Mouse (Mus musculus) neural tube, embryonic 11.5 days (tissue): ENCODE results near the gene Ptgis. TPM values are rescaled to one million over a fixed set of nuclear protein-coding genes. Genes with fewer than 3 reads are reported as not detected.
"Not testable (repeated sequence)": the region's sequence is repeated elsewhere in the genome, so short reads cannot be mapped to it uniquely, and the experiment has no call there.

Experiments
- ATAC-seq: fragments of 200-750 bp; cut with Nextera tagmentation; 2 replicates; pipeline ENCODE4 v1.8.0; 2017; ENCODE audit warnings: moderate number of reproducible peaks, mild to moderate bottlenecking, moderate TSS enrichment, moderate library complexity; ENCODE audit not compliant: insufficient read depth, low FRiP score, low TSS enrichment
- DNase-seq: peaks from one replicate; pipeline ENCODE4 v3.0.0-alpha.2; 2015; ENCODE audit warnings: low spot score
- H3K27ac ChIP-seq: fragments of 300-500 bp; sonication (generic); 2 replicates; pipeline ENCODE4 v1.5.1; 2014; ENCODE audit warnings: low read depth, mild to moderate bottlenecking, low read length
- H3K27me3 ChIP-seq: fragments of 300-500 bp; sonication (generic); 2 replicates; pipeline ENCODE4 v1.6.1; 2014; ENCODE audit warnings: mild to moderate bottlenecking, low read length, mixed read lengths; ENCODE audit not compliant: control insufficient read depth, insufficient read depth
- H3K36me3 ChIP-seq: fragments of 300-500 bp; sonication (generic); 2 replicates; pipeline ENCODE4 v1.6.1; 2014; ENCODE audit warnings: mild to moderate bottlenecking, low read length, moderate library complexity, mixed read lengths; ENCODE audit not compliant: control insufficient read depth, insufficient read depth
- H3K4me1 ChIP-seq: fragments of 300-500 bp; sonication (generic); 2 replicates; pipeline ENCODE4 v1.6.1; 2014; ENCODE audit warnings: low read length, mixed read lengths; ENCODE audit not compliant: control insufficient read depth, insufficient read depth
- H3K4me2 ChIP-seq: fragments of 300-500 bp; sonication (generic); 2 replicates; pipeline ENCODE4 v1.6.1; 2014; ENCODE audit warnings: low read depth, mild to moderate bottlenecking, moderate library complexity
- H3K4me3 ChIP-seq: fragments of 300-500 bp; sonication (generic); 2 replicates; pipeline ENCODE4 v1.5.1; 2014; ENCODE audit warnings: low read depth, low read length
- H3K9ac ChIP-seq: fragments of 300-500 bp; sonication (generic); 2 replicates; pipeline ENCODE4 v1.6.1; 2014; ENCODE audit warnings: mild to moderate bottlenecking, low read length
- H3K9me3 ChIP-seq: fragments of 300-500 bp; sonication (generic); 2 replicates; pipeline ENCODE4 v1.6.1; 2016; ENCODE audit warnings: low read length; ENCODE audit not compliant: control insufficient read depth
- WGBS: fragments of 180-500 bp; shearing (Covaris S2); extraction: QIAGEN DNeasy Blood & Tissue Kit; methylation state at CpG from one replicate; pipeline ENCODE4 v1.1.7; 2014; 5-methylcytosine and 5-hydroxymethylcytosine counted together
- polyA plus RNA-seq: library from polyadenylated mRNA; unstranded; fragments of >200 nt; fragmentation: Nextera tagmentation; extraction: Ambion mirVana; gene quantifications from 2 replicates; pipeline ENCODE4 v1.2.1, GENCODE M21; 2014

Gene Ptgis
- polyA plus RNA-seq, 1 experiment from 2014 or later, result 10.6 TPM

GRCm38 (mm10) chr2:167213666-167214065 lies 26.7 kb downstream of the Ptgis start:
- H3K4me3 ChIP-seq, result no peak overlapping the region
- ATAC-seq (no peak), DNase-seq (no peak)
- H3K4me1 ChIP-seq, result no peaks in the 10 kb centered on the region
- H3K27ac ChIP-seq, result no peak overlapping the region
- no peaks in the 10 kb centered on the region for H3K27me3 ChIP-seq
- H3K36me3 ChIP-seq, result no peaks in the 10 kb centered on the region
- H3K9me3 ChIP-seq, result no peaks in the 10 kb centered on the region
- 90% methylated on average over 12 of the region's 12 CpGs for WGBS
- H3K9ac ChIP-seq, result no peak overlapping the region
- H3K4me2 ChIP-seq, result no peak overlapping the region

GRCm38 (mm10) chr2:167213076-167213475 lies 27.3 kb downstream of the Ptgis start:
- H3K27me3 ChIP-seq, result no peaks in the 10 kb centered on the region
- no peaks in the 10 kb centered on the region for H3K9me3 ChIP-seq
- H3K27ac ChIP-seq, result no peak overlapping the region
- 94% methylated on average over 3 of the region's 3 CpGs for WGBS
- no peaks in the 10 kb centered on the region for H3K4me1 ChIP-seq
- ATAC-seq (no peak), DNase-seq (no peak)
- H3K9ac ChIP-seq, result no peak overlapping the region
- H3K4me3 ChIP-seq, result no peak overlapping the region
- H3K4me2 ChIP-seq, result no peak overlapping the region
- no peaks in the 10 kb centered on the region for H3K36me3 ChIP-seq

GRCm38 (mm10) chr2:167212551-167212950 lies 27.9 kb downstream of the Ptgis start:
- 89% methylated on average over 6 of the region's 6 CpGs for WGBS
- Histone ChIP-seq H3K4me2 (no peak overlapping the region), H3K27ac (no peak overlapping the region), H3K4me3 (no peak overlapping the region), H3K9ac (no peak overlapping the region), H3K36me3 (no peaks in the 10 kb centered on the region), H3K27me3 (no peaks in the 10 kb centered on the region), H3K4me1 (no peaks in the 10 kb centered on the region), H3K9me3 (no peaks in the 10 kb centered on the region)
- ATAC-seq (no peak), DNase-seq (no peak)

GRCm38 (mm10) chr2:167212089-167212488 lies 28.3 kb downstream of the Ptgis start:
- ATAC-seq (no peak), DNase-seq (no peak)
- Histone ChIP-seq H3K27me3 (no peaks in the 10 kb centered on the region), H3K4me1 (no peaks in the 10 kb centered on the region), H3K36me3 (no peaks in the 10 kb centered on the region), H3K9me3 (no peaks in the 10 kb centered on the region), H3K4me3 (no peak overlapping the region), H3K4me2 (no peak overlapping the region), H3K27ac (no peak overlapping the region), H3K9ac (no peak overlapping the region)
- WGBS, result 96% methylated on average over 3 of the region's 3 CpGs

- Histone ChIP-seq H3K36me3 (no peaks in the 10 kb centered on the region), H3K4me2 (no peak overlapping the region), H3K4me1 (no peaks in the 10 kb centered on the region), H3K4me3 (no peak overlapping the region), H3K9me3 (no peaks in the 10 kb centered on the region), H3K27ac (no peak overlapping the region), H3K27me3 (no peaks in the 10 kb centered on the region), H3K9ac (no peak overlapping the region)
- DNase-seq, result no peak
- 86% methylated on average over 9 of the region's 9 CpGs for WGBS
- no peak for ATAC-seq
Measured at GRCm38 (mm10) chr2:167209900-167210299, 30.5 kb downstream of the Ptgis start.

- ATAC-seq (no peak), DNase-seq (no peak)
- H3K4me3 ChIP-seq, result no peak overlapping the region
- 90% methylated on average over 3 of the region's 3 CpGs for WGBS
- no peaks in the 10 kb centered on the region for H3K4me1 ChIP-seq
- no peaks in the 10 kb centered on the region for H3K36me3 ChIP-seq
- no peaks in the 10 kb centered on the region for H3K9me3 ChIP-seq
- H3K4me2 ChIP-seq, result no peak overlapping the region
- no peak overlapping the region for H3K27ac ChIP-seq
- no peaks in the 10 kb centered on the region for H3K27me3 ChIP-seq
- no peak overlapping the region for H3K9ac ChIP-seq
Measured at GRCm38 (mm10) chr2:167208984-167209383, 31.4 kb downstream of the Ptgis start.

GRCm38 (mm10) chr2:167205918-167206629 lies 34.3 kb downstream of the Ptgis start:
- Histone ChIP-seq H3K36me3 (no peaks in the 10 kb centered on the region), H3K4me1 (0 out of 2 replicates have a peak, but pooled peaks cover 2% of the 10 kb centered on the region), H3K9me3 (no peaks in the 10 kb centered on the region), H3K9ac (no peak overlapping the region), H3K27me3 (no peaks in the 10 kb centered on the region), H3K4me3 (no peak overlapping the region), H3K4me2 (no peak overlapping the region), H3K27ac (no peak overlapping the region)
- WGBS, result 87% methylated on average over 18 of the region's 18 CpGs
- ATAC-seq (no peak), DNase-seq (no peak)

GRCm38 (mm10) chr2:167204686-167205085 lies 35.7 kb downstream of the Ptgis start:
- not testable (repeated sequence) for H3K4me1 ChIP-seq, H3K27ac ChIP-seq, ATAC-seq, H3K9me3 ChIP-seq, H3K4me2 ChIP-seq, H3K9ac ChIP-seq, DNase-seq, H3K36me3 ChIP-seq, H3K4me3 ChIP-seq, H3K27me3 ChIP-seq
- 85% methylated on average over 5 of the region's 5 CpGs for WGBS

- no peak overlapping the region for H3K4me2 ChIP-seq
Measured at GRCm38 (mm10) chr2:167203505-167204166, 36.8 kb downstream of the Ptgis start.

More at GRCm38 (mm10) chr2:167203505-167204166, 36.8 kb downstream of the Ptgis start:
- Histone ChIP-seq H3K36me3 (no peaks in the 10 kb centered on the region), H3K9me3 (no peaks in the 10 kb centered on the region), H3K27ac (no peak overlapping the region), H3K4me1 (0 out of 2 replicates have a peak, but pooled peaks cover 2% of the 10 kb centered on the region), H3K9ac (no peak overlapping the region), H3K27me3 (no peaks in the 10 kb centered on the region), H3K4me3 (no peak overlapping the region)
- WGBS, result 80% methylated on average over 7 of the region's 7 CpGs
- DNase-seq, result no peak
- ATAC-seq, result no peak
